Mouse (Mus musculus): ENCODE measurements around the gene Gm20481. TPM values are rescaled to one million over a fixed set of nuclear protein-coding genes. Genes with fewer than 3 reads are reported as not detected.

Gm20481 gene
- polyA plus RNA-seq, 1 experiment from 2014 or later, result not detected

Other genes starting within 250 kb of the Gm20481 start
- gene C4b, start 226.0 kb upstream of the Gm20481 start, polyA plus RNA-seq (2014; fragmentation: Nextera tagmentation; extraction: Ambion mirVana), result not detected in 2 replicates
- gene Cyp21a1, start 165.4 kb upstream of the Gm20481 start, polyA plus RNA-seq (2014; fragmentation: Nextera tagmentation; extraction: Ambion mirVana), result not detected in 2 replicates
- 25.2 and 28.7 TPM in 2 replicates for gene Stk19, start 133.0 kb upstream of the Gm20481 start, polyA plus RNA-seq (2014; fragmentation: Nextera tagmentation; extraction: Ambion mirVana)
- gene Dxo, start 132.9 kb upstream of the Gm20481 start, polyA plus RNA-seq (2014; fragmentation: Nextera tagmentation; extraction: Ambion mirVana), result 55.7 and 66.4 TPM in 2 replicates
- 22.8 and 45.9 TPM in 2 replicates for gene Skiv2l, start 119.7 kb upstream of the Gm20481 start, polyA plus RNA-seq (2014; fragmentation: Nextera tagmentation; extraction: Ambion mirVana)
- gene Nelfe, start 119.5 kb upstream of the Gm20481 start, polyA plus RNA-seq (2014; fragmentation: Nextera tagmentation; extraction: Ambion mirVana), result 107 and 119 TPM in 2 replicates
- 4.0 and 5.4 TPM in 2 replicates for gene Cfb, start 107.4 kb upstream of the Gm20481 start, polyA plus RNA-seq (2014; fragmentation: Nextera tagmentation; extraction: Ambion mirVana)
- 2.1 and 3.7 TPM in 2 replicates for gene Zbtb12, start 90.4 kb upstream of the Gm20481 start, polyA plus RNA-seq (2014; fragmentation: Nextera tagmentation; extraction: Ambion mirVana)
- gene Gm20547, start 87.9 kb upstream of the Gm20481 start, polyA plus RNA-seq (2014; fragmentation: Nextera tagmentation; extraction: Ambion mirVana), result not detected in 2 replicates
- 1.7 and 1.9 TPM in 2 replicates for gene C2, start 71.6 kb upstream of the Gm20481 start, polyA plus RNA-seq (2014; fragmentation: Nextera tagmentation; extraction: Ambion mirVana)
- gene Ehmt2, start 71.4 kb upstream of the Gm20481 start, polyA plus RNA-seq (2014; fragmentation: Nextera tagmentation; extraction: Ambion mirVana), result 70.5 and 76.9 TPM in 2 replicates
- gene Slc44a4, start 55.4 kb upstream of the Gm20481 start, polyA plus RNA-seq (2014; fragmentation: Nextera tagmentation; extraction: Ambion mirVana), result 5.4 and 7.7 TPM in 2 replicates
- gene Neu1, start 38.7 kb upstream of the Gm20481 start, polyA plus RNA-seq (2014; fragmentation: Nextera tagmentation; extraction: Ambion mirVana), result 19.6 and 23.2 TPM in 2 replicates
- gene Hspa1b, start 10.7 kb upstream of the Gm20481 start, polyA plus RNA-seq (2014; fragmentation: Nextera tagmentation; extraction: Ambion mirVana), result 0.54 and 0.80 TPM in 2 replicates
- 4.3 and 4.8 TPM in 2 replicates for gene Hspa1a, start 2.2 kb downstream of the Gm20481 start, polyA plus RNA-seq (2014; fragmentation: Nextera tagmentation; extraction: Ambion mirVana)
- gene Hspa1l, start 2.8 kb downstream of the Gm20481 start, polyA plus RNA-seq (2014; fragmentation: Nextera tagmentation; extraction: Ambion mirVana), result 0.79 and 1.3 TPM in 2 replicates
- 240 and 246 TPM in 2 replicates for gene Lsm2, start 11.9 kb downstream of the Gm20481 start, polyA plus RNA-seq (2014; fragmentation: Nextera tagmentation; extraction: Ambion mirVana)
- 96.4 and 137 TPM in 2 replicates for gene Vars, start 31.1 kb downstream of the Gm20481 start, polyA plus RNA-seq (2014; fragmentation: Nextera tagmentation; extraction: Ambion mirVana)
- gene Vwa7, start 46.7 kb downstream of the Gm20481 start, polyA plus RNA-seq (2014; fragmentation: Nextera tagmentation; extraction: Ambion mirVana), result 0.13 and 0.28 TPM in 2 replicates
- 6.6 and 10.9 TPM in 2 replicates for gene Sapcd1, start 58.1 kb downstream of the Gm20481 start, polyA plus RNA-seq (2014; fragmentation: Nextera tagmentation; extraction: Ambion mirVana)
- 4.9 and 5.9 TPM in 2 replicates for gene Msh5, start 76.8 kb downstream of the Gm20481 start, polyA plus RNA-seq (2014; fragmentation: Nextera tagmentation; extraction: Ambion mirVana)
- 72.1 and 172 TPM in 2 replicates for gene Clic1, start 80.1 kb downstream of the Gm20481 start, polyA plus RNA-seq (2014; fragmentation: Nextera tagmentation; extraction: Ambion mirVana)
- gene Ddah2, start 89.1 kb downstream of the Gm20481 start, polyA plus RNA-seq (2014; fragmentation: Nextera tagmentation; extraction: Ambion mirVana), result 355 and 422 TPM in 2 replicates
- gene Ly6g6c, start 95.5 kb downstream of the Gm20481 start, polyA plus RNA-seq (2014; fragmentation: Nextera tagmentation; extraction: Ambion mirVana), result 0.20 and 0.30 TPM in 2 replicates
- gene Mpig6b, start 96.3 kb downstream of the Gm20481 start, polyA plus RNA-seq (2014; fragmentation: Nextera tagmentation; extraction: Ambion mirVana), result 0.36 and 0.46 TPM in 2 replicates
- gene Ly6g6e, start 107.0 kb downstream of the Gm20481 start, polyA plus RNA-seq (2014; fragmentation: Nextera tagmentation; extraction: Ambion mirVana), result 0.81 and 1.3 TPM in 2 replicates
- gene Ly6g6d, start 108.2 kb downstream of the Gm20481 start, polyA plus RNA-seq (2014; fragmentation: Nextera tagmentation; extraction: Ambion mirVana), result 4.3 and 4.8 TPM in 2 replicates
- gene Ly6g6f, start 115.7 kb downstream of the Gm20481 start, polyA plus RNA-seq (2014; fragmentation: Nextera tagmentation; extraction: Ambion mirVana), result 0.31 and 0.34 TPM in 2 replicates
- gene Abhd16a, start 119.4 kb downstream of the Gm20481 start, polyA plus RNA-seq (2014; fragmentation: Nextera tagmentation; extraction: Ambion mirVana), result 73.9 and 85.7 TPM in 2 replicates
- gene Ly6g5c, start 138.4 kb downstream of the Gm20481 start, polyA plus RNA-seq (2014; fragmentation: Nextera tagmentation; extraction: Ambion mirVana), result not detected in 2 replicates
- gene Ly6g5b, start 145.5 kb downstream of the Gm20481 start, polyA plus RNA-seq (2014; fragmentation: Nextera tagmentation; extraction: Ambion mirVana), result 1.2 and 1.3 TPM in 2 replicates
- gene Gpank1, start 151.5 kb downstream of the Gm20481 start, polyA plus RNA-seq (2014; fragmentation: Nextera tagmentation; extraction: Ambion mirVana), result 19.4 and 20.8 TPM in 2 replicates
- gene Csnk2b, start 152.1 kb downstream of the Gm20481 start, polyA plus RNA-seq (2014; fragmentation: Nextera tagmentation; extraction: Ambion mirVana), result 325 and 334 TPM in 2 replicates
- 9.4 and 10.0 TPM in 2 replicates for gene D17H6S53E, start 156.5 kb downstream of the Gm20481 start, polyA plus RNA-seq (2014; fragmentation: Nextera tagmentation; extraction: Ambion mirVana)
- 9.7 and 10.4 TPM in 2 replicates for gene Apom, start 162.1 kb downstream of the Gm20481 start, polyA plus RNA-seq (2014; fragmentation: Nextera tagmentation; extraction: Ambion mirVana)
- 82.6 and 99.0 TPM in 2 replicates for gene Bag6, start 165.3 kb downstream of the Gm20481 start, polyA plus RNA-seq (2014; fragmentation: Nextera tagmentation; extraction: Ambion mirVana)
- 248 and 262 TPM in 2 replicates for gene Prrc2a, start 195.0 kb downstream of the Gm20481 start, polyA plus RNA-seq (2014; fragmentation: Nextera tagmentation; extraction: Ambion mirVana)
- 9.7 and 10.9 TPM in 2 replicates for gene Aif1, start 206.2 kb downstream of the Gm20481 start, polyA plus RNA-seq (2014; fragmentation: Nextera tagmentation; extraction: Ambion mirVana)
- gene Lst1, start 218.5 kb downstream of the Gm20481 start, polyA plus RNA-seq (2014; fragmentation: Nextera tagmentation; extraction: Ambion mirVana), result 12.2 and 15.9 TPM in 2 replicates
- gene Ltb, start 224.5 kb downstream of the Gm20481 start, polyA plus RNA-seq (2014; fragmentation: Nextera tagmentation; extraction: Ambion mirVana), result 0.34 and 1.4 TPM in 2 replicates
- gene Tnf, start 232.1 kb downstream of the Gm20481 start, polyA plus RNA-seq (2014; fragmentation: Nextera tagmentation; extraction: Ambion mirVana), result not detected in 2 replicates
- gene Lta, start 235.4 kb downstream of the Gm20481 start, polyA plus RNA-seq (2014; fragmentation: Nextera tagmentation; extraction: Ambion mirVana), result 0.14 TPM in 1 of 2 replicates, not detected in the other

Measured in kidney, embryonic 14.5 days (tissue).